Mouse (Mus musculus) embryonic facial prominence, embryonic 10.5 days (tissue): ENCODE results near the gene Calcr. TPM values are rescaled to one million over a fixed set of nuclear protein-coding genes. Genes with fewer than 3 reads are reported as not detected.
"Not testable (repeated sequence)": the region's sequence is repeated elsewhere in the genome, so short reads cannot be mapped to it uniquely, and the experiment has no call there.

Source experiments
- DNase-seq: peaks from one replicate; pipeline ENCODE4 v3.0.0-alpha.2; 2017; ENCODE audit warnings: low spot score
- H3K27ac ChIP-seq: fragments of 300-500 bp; sonication (generic); replicated peaks from 2 replicates; pipeline ENCODE4 v1.5.1; 2016; ENCODE audit warnings: mild to moderate bottlenecking
- H3K27me3 ChIP-seq: fragments of 300-500 bp; sonication (generic); replicated peaks from 2 replicates; pipeline ENCODE4 v1.6.1; 2016; ENCODE audit warnings: low read depth, mild to moderate bottlenecking; ENCODE audit not compliant: poor library complexity, severe bottlenecking
- H3K36me3 ChIP-seq: fragments of 300-500 bp; sonication (generic); replicated peaks from 2 replicates; pipeline ENCODE4 v1.6.1; 2016; ENCODE audit warnings: mild to moderate bottlenecking, moderate library complexity
- H3K4me1 ChIP-seq: fragments of 300-500 bp; sonication (generic); 2 replicates; pipeline ENCODE4 v1.6.1; 2016
- H3K4me3 ChIP-seq: fragments of 300-500 bp; sonication (generic); 2 replicates; pipeline ENCODE4 v1.5.1; 2016; ENCODE audit warnings: mild to moderate bottlenecking, moderate library complexity
- H3K9me3 ChIP-seq: fragments of 300-500 bp; sonication (generic); 2 replicates; pipeline ENCODE4 v1.6.1; 2016; ENCODE audit warnings: mild to moderate bottlenecking
- WGBS: fragments of 180-500 bp; shearing (Covaris S2); methylation state at CpG from one replicate; pipeline ENCODE4 v1.1.7; 2016; 5-methylcytosine and 5-hydroxymethylcytosine counted together
- microRNA counts: library from miRNA; unstranded; fragments of <30 nt; microRNA quantifications from one replicate; lab custom pipeline; 2017
- microRNA-seq: library from miRNA; unstranded; fragments of <30 nt; microRNA quantifications from one replicate; pipeline ENCODE4, GENCODE M21; 2017
- polyA plus RNA-seq: library from polyadenylated mRNA; unstranded; fragments of >200 nt; fragmentation: Nextera tagmentation; extraction: Ambion mirVana; gene quantifications from 2 replicates; pipeline ENCODE4 v1.2.1, GENCODE M21; 2016

Gene Calcr
- polyA plus RNA-seq, 1 experiment from 2014 or later, result 0.40 TPM

DNA sequence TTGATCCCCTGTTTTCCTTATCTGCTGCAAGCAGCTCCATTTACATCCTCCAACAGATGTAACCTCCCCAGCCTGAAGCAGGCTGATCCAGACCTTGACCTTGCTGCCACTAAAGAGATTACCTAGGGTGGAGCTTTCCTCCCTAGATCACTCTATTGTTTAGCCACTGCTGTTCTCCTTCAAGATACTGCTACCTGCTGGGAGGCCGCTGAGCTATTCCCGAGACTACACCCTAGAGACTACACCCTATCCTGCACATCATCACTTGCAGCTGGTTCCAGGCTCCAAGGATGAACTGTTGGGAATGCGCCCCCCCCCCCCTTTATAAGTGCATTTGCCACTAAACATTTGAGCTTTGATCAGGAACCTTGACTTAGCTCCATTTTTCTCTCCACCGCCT is 92.6 kb downstream of the Calcr start:
- DNase-seq, H3K4me3 ChIP-seq, H3K36me3 ChIP-seq, H3K27ac ChIP-seq, H3K9me3 ChIP-seq, H3K4me1 ChIP-seq, H3K27me3 ChIP-seq: not testable (repeated sequence)
- WGBS, result 88% methylated on average over 4 of the region's 4 CpGs

DNA sequence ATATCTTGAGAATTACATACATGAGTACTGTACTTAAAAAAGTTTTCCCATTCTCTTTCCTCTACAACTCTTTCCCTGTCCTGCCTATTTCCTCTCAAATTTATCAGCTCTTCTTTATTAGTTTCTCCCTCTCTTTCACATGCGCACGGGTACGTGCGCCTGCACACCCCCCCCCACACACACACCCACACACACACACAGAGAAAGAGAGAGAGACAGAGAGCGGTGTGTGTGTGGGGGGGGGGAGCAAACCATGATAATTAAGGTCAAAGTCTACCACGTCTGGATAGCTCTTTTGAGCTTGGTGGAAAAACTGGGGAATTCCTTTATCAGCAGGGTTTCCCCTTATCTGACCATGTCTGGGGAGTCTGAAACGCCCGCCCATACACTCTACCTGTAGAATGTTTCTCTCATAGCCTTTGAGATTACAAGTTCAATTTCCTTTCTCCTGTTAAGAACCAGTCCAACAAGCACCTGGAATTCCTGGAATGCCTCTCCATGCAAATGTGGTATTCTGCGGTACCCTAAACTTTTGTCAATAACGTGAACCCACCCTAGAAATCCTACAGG is 100.3 kb downstream of the Calcr start:
- 79% methylated on average over 10 of the region's 10 CpGs for WGBS
- H3K4me1 ChIP-seq, result no peaks in the 10 kb centered on the region
- no peak overlapping the region for H3K4me3 ChIP-seq
- no peak for DNase-seq
- no peaks in the 10 kb centered on the region for H3K36me3 ChIP-seq
- no peak overlapping the region for H3K27ac ChIP-seq
- no peaks in the 10 kb centered on the region for H3K9me3 ChIP-seq
- no peaks in the 10 kb centered on the region for H3K27me3 ChIP-seq

GRCm38 (mm10) chr6:3658405-3658804 is 106.1 kb downstream of the Calcr start:
- H3K27ac ChIP-seq, result no peak overlapping the region
- H3K4me1 ChIP-seq, result no peaks in the 10 kb centered on the region
- H3K36me3 ChIP-seq, result no peaks in the 10 kb centered on the region
- 93% methylated on average over 4 of the region's 4 CpGs for WGBS
- H3K27me3 ChIP-seq, result no peaks in the 10 kb centered on the region
- no peak for DNase-seq
- H3K4me3 ChIP-seq, result no peak overlapping the region
- no peaks in the 10 kb centered on the region for H3K9me3 ChIP-seq

MicroRNA genes within 50 kb of the gene (microRNA counts, 519-probe panel; counts per million panel counts)
- microRNA mmu-miR-489 (lab: Ali Mortazavi, UCI), result 188 counts per million, percentile 57 among the panel's probes with 10 or more counts
- 188 counts per million, percentile 57 among the panel's probes with 10 or more counts for microRNA mmu-miR-653 (lab: Ali Mortazavi, UCI)

Small RNA genes lying within 50 kb of the gene (microRNA-seq; reads per million reads assigned to microRNA genes)
- gene Mir489, result not detected
- gene Mir653, result 1.2 reads per million

Other genes with a start within 250 kb of the Calcr start
- 0.79 and 0.85 TPM in 2 replicates for gene Tfpi2, start 224.2 kb upstream of the Calcr start, polyA plus RNA-seq
- gene Gngt1, start 229.1 kb upstream of the Calcr start, polyA plus RNA-seq, result not detected in 2 replicates
- 34.8 and 38.9 TPM in 2 replicates for gene Gng11, start 239.2 kb upstream of the Calcr start, polyA plus RNA-seq